Mouse (Mus musculus) lung, postnatal 14 days (tissue): ENCODE data around the gene Tmc8.
"Not testable (repeated sequence)": the region's sequence is repeated elsewhere in the genome, so short reads cannot be mapped to it uniquely, and the experiment has no call there.

Source experiments
- DNase-seq: peaks from one replicate; pipeline ENCODE4 v3.0.0; 2021

Gene Tmc8

DNA sequence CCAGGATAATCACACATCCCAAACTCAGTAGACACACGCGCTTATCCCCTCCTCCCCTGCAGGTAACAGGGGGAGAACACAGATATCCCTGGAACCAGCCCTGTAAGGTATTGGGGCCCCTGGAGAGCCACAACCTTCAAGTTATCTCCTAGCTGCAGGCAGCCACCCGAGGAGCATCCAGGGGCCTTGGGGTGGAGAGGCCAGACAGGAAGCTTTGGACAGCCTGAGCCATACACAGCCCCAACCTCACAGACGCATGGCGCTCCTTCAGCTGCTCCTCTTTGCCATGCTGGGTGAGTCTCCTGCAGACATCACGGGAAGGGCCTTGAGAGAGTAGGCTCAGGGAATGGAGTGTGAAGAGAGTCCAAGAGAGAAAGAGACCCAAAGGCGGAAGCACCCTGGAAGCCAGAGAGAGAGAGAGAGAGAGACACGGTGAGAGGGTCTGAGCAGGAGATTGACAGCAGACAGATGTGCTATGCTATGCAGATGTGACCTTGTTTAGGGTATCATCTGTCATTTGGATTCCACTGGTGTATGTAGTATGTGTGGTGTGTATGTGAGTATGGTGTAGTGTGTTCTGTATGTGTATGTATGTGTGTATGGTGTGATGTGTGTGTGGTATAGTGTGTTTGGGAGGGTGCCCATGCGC is 15.8 kb downstream of the Tmc8 start, which contains the start of gene 6030468B19Rik:
TSS of gene 6030468B19Rik (plus strand) at position 150 of the 649 bp plus-strand sequence.
- DNase-seq = no peak

GRCm38 (mm10) chr11:117798160-117798541 is 16.3 kb downstream of the Tmc8 start:
- DNase-seq = no peak

DNA sequence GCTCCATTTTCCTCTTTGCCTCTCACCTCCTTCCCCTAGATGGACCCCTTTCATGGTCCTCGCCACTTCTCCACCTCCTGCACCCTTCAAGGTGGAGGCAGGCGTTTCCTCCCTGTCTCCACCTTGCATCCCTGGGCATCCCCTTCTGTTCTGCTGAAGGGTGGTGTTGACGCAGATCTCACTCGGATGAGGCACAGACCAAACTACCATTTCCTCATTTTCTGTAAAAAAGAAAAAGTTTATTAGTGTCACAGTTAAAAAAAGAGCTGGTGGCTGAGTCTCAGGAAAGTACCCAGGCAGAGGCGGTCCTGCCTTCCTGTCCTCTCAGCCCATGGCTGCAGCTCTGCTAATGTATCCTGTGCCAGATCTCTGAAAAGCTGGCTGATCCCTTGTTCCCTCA is 17.3 kb downstream of the Tmc8 start:
- DNase-seq = no peak

GRCm38 (mm10) chr11:117800038-117800437 is 18.2 kb downstream of the Tmc8 start:
- no peak for DNase-seq

GRCm38 (mm10) chr11:117801650-117802049 is 19.8 kb downstream of the Tmc8 start:
- no peak for DNase-seq

- no peak for DNase-seq
Observed at GRCm38 (mm10) chr11:117803166-117803688, 21.4 kb downstream of the Tmc8 start.

DNA sequence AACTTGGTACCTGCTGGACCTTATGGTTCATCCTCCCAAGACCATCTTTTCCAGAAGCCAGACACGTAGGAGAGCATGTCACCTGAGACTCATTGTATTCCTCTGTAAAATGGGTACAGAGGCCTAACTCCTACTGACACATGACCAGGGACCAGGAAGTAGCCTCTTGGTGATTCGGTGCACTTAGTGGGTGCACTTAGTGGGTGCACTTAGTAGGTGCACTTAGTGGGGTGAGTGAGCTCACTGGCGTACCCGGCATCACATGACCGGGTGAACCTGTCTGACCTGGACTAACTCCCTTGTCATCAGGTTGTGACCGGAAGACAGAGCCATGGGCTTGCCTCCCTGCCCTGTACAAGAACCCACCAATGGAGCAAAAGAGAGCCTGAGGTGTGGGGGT is 24.9 kb downstream of the Tmc8 start:
- no peak for DNase-seq

- peak; percentile 80 for DNase-seq
Observed at GRCm38 (mm10) chr11:117809407-117810311, 27.8 kb downstream of the Tmc8 start, which contains the start of the genes Gm20708 and Syngr2. TSS of gene Gm20708 (plus strand) at chr11:117809668. TSS of gene Syngr2 (plus strand) at chr11:117809668.

GRCm38 (mm10) chr11:117810401-117811046 is 28.6 kb downstream of the Tmc8 start:
- peak; percentile 91 for DNase-seq

GRCm38 (mm10) chr11:117813867-117814266 is 32.0 kb downstream of the Tmc8 start:
- peak; percentile 30 for DNase-seq

DNA sequence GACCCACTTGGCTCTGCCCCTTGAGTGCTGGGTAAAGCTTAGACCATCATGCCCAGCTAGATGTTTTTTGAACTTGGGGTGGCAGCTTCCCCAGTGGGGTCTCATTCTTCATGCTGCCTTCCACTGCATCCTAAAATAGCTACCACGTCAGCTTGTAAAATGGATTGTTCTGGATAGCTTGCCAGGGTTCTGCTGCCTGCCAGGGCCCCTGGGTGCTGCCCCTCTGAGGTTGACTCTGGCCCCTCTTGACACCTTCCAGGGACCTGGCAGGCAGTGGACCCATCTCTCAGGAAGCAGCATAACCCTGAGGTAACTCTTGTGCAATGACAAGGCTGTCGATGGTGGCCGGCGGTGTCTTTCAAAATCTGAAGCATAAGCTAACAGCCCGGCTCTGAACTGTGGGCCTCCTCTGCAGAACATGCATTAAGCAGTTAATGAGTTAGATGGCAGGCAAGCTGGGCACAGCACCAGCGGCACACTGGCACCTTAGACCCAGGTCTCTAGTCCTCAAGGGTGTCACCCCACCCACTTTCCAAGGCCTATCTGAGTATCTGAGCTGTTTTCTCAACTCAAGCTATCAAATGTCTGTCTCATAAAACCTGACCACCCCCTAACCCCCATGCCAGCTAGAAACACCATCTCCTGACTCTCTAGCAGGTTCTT is 33.0 kb downstream of the Tmc8 start:
- DNase-seq = no peak

GRCm38 (mm10) chr11:117815850-117816249 is 34.0 kb downstream of the Tmc8 start:
- not testable (repeated sequence) for DNase-seq

DNA sequence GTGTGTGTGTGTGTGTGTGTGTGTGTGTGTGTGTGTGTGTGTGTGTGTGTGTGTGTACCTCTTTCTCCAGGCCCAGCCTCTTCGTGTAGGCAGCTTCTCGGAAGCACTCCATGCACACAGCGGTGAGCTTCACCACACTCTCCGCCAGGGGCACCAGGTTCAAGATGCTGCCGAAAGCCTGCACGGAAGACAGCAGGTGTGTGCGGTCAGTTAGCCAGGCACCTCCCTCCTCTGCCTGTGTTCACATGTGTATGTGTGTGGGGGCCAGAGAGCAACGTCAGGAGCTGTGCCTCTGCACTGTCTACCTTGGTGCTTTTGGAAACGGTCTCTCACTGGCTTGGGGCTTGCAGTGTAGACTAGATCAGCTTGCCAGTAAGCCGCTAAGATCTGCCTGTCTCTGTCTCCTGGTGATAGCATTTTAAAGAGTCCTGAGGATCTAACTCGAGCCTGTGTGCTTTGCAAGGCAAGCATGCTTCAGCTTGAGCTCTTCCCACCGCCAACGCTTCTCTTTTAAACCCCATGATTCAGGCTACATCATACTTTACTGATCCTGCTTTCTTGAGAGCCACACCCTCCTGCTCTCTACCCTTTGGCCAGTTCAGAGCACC is 34.6 kb downstream of the Tmc8 start:
- DNase-seq = no peak

- no peak for DNase-seq
Observed at GRCm38 (mm10) chr11:117819095-117819494, 37.2 kb downstream of the Tmc8 start.

GRCm38 (mm10) chr11:117820173-117820572 is 38.3 kb downstream of the Tmc8 start:
- DNase-seq = no peak

GRCm38 (mm10) chr11:117821868-117822267 is 40.0 kb downstream of the Tmc8 start:
- DNase-seq = no peak

- peak; percentile 63 for DNase-seq
Observed at GRCm38 (mm10) chr11:117822728-117823241, 40.9 kb downstream of the Tmc8 start.

- DNase-seq = no peak
Observed at GRCm38 (mm10) chr11:117823411-117823810, 41.5 kb downstream of the Tmc8 start.

- peak; percentile 86 for DNase-seq
Observed at GRCm38 (mm10) chr11:117824060-117824969, 42.4 kb downstream of the Tmc8 start.

DNA sequence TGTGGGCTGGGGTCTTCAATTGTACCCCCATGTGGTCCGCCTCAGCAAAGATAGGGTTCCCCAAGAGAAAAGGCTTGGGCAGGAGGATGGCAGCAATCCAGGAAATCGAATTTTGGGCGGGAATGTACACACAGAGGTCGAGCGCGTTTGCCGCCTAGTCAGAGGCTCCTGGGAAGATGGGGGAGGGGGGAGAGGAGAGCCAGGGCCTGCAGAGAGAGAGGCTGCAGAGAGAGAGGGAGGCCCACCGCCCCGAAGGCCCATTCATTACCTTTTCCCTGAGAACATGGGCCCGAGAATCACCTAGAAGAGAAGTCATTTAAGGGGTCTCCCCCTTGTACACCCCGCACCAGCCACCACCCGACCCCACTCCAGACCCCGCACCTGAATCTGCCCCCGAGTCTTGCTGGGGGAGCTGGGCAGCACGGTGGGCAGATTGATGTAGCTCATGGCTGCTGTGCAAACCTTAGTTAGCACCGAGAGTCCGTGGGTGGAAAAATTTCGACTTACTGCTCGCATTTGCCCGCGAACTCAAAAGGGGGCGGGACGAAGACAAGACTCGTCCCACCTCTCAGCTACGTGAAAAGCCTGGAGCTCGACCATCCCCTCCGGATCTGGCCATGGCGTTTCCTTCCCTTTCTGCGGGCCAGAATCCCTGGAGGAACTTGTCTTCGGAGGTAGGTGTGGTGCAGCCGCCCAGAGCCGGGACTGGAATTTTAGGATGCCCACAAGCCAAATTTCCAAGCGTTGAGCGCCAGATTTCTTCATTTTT is 43.6 kb downstream of the Tmc8 start, which contains the start of the genes Afmid and Tk1:
TSS of gene Afmid (plus strand) at position 592 of the 769 bp plus-strand sequence.
TSS of gene Tk1 (minus strand) at position 760 of the 769 bp plus-strand sequence.
- peak; percentile 73 for DNase-seq
